Mouse (Mus musculus) forebrain, embryonic 13.5 days (tissue): ENCODE measurements at regions not wholly inside any gene's neighbourhood (a gene's known extent, or its start where the extent isn't known, plus 50 kb on each side); places are given as distances from the start of the nearest gene placed in this dataset.
"Not testable (repeated sequence)": the region's sequence is repeated elsewhere in the genome, so short reads cannot be mapped to it uniquely, and the experiment has no call there.

Source experiments
- ATAC-seq: fragments of 200-750 bp; cut with Nextera tagmentation; 2 replicates; pipeline ENCODE4 v1.8.0; 2017
- H3K27ac ChIP-seq: fragments of 300-500 bp; sonication (generic); 2 replicates; pipeline ENCODE4 v1.5.1; 2015; ENCODE audit warnings: inconsistent platforms, mild to moderate bottlenecking, moderate library complexity
- H3K27me3 ChIP-seq: fragments of 300-500 bp; sonication (generic); 2 replicates; pipeline ENCODE4 v1.6.1; 2015; ENCODE audit warnings: mild to moderate bottlenecking, inconsistent platforms
- H3K36me3 ChIP-seq: fragments of 300-500 bp; sonication (generic); 2 replicates; pipeline ENCODE4 v1.6.1; 2015; ENCODE audit warnings: mild to moderate bottlenecking, inconsistent platforms; ENCODE audit not compliant: poor library complexity, severe bottlenecking
- H3K4me1 ChIP-seq: fragments of 300-500 bp; sonication (generic); 2 replicates; pipeline ENCODE4 v1.6.1; 2015; ENCODE audit warnings: inconsistent platforms
- H3K4me2 ChIP-seq: fragments of 300-500 bp; sonication (generic); 2 replicates; pipeline ENCODE4 v1.6.1; 2015; ENCODE audit warnings: inconsistent platforms, mild to moderate bottlenecking, moderate library complexity
- H3K4me3 ChIP-seq: fragments of 300-500 bp; sonication (generic); 2 replicates; pipeline ENCODE4 v1.5.1; 2015; ENCODE audit warnings: mild to moderate bottlenecking, inconsistent platforms
- H3K9ac ChIP-seq: fragments of 300-500 bp; sonication (generic); 2 replicates; pipeline ENCODE4 v1.6.1; 2015; ENCODE audit warnings: mild to moderate bottlenecking, inconsistent platforms
- H3K9me3 ChIP-seq: fragments of 300-500 bp; sonication (generic); replicated peaks from 2 replicates; pipeline ENCODE4 v1.6.1; 2016; ENCODE audit warnings: inconsistent platforms
- WGBS: fragments of 180-500 bp; shearing (Covaris S2); methylation state at CpG from one replicate; pipeline ENCODE4 v1.1.7; 2015; 5-methylcytosine and 5-hydroxymethylcytosine counted together

- no peak overlapping the region for H3K9ac ChIP-seq
- no peak for ATAC-seq
- no peaks in the 10 kb centered on the region for H3K36me3 ChIP-seq
- H3K4me1 ChIP-seq: no peaks in the 10 kb centered on the region
- H3K4me2 ChIP-seq: no peak overlapping the region
- 79% methylated on average over 3 of the region's 3 CpGs for WGBS
- no peaks in the 10 kb centered on the region for H3K9me3 ChIP-seq
- H3K27ac ChIP-seq: no peak overlapping the region
- H3K27me3 ChIP-seq: no peaks in the 10 kb centered on the region
- H3K4me3 ChIP-seq: no peak overlapping the region
These were observed 274.7 kb upstream of the Maf start for GRCm38 (mm10) chr8:115982326-115982725.

- Histone ChIP-seq H3K4me2 (no peak overlapping the region), H3K27ac (no peak overlapping the region), H3K4me1 (no peaks in the 10 kb centered on the region), H3K36me3 (no peaks in the 10 kb centered on the region), H3K9me3 (no peaks in the 10 kb centered on the region), H3K27me3 (no peaks in the 10 kb centered on the region), H3K9ac (no peak overlapping the region), H3K4me3 (no peak overlapping the region)
- 81% methylated on average over 7 of the region's 7 CpGs for WGBS
- no peak for ATAC-seq
These were observed 273.8 kb upstream of the Maf start for GRCm38 (mm10) chr8:115981426-115981825.

GRCm38 (mm10) chr8:115980616-115981015 lies 273.0 kb upstream of the Maf start:
- Histone ChIP-seq H3K4me2 (no peak overlapping the region), H3K4me3 (no peak overlapping the region), H3K27ac (no peak overlapping the region), H3K36me3 (no peaks in the 10 kb centered on the region), H3K9me3 (no peaks in the 10 kb centered on the region), H3K4me1 (no peaks in the 10 kb centered on the region), H3K27me3 (no peaks in the 10 kb centered on the region), H3K9ac (no peak overlapping the region)
- 92% methylated on average over 3 of the region's 3 CpGs for WGBS
- no peak for ATAC-seq

- no peaks in the 10 kb centered on the region for H3K9me3 ChIP-seq
- no peaks in the 10 kb centered on the region for H3K4me1 ChIP-seq
- no peak for ATAC-seq
- H3K4me3 ChIP-seq: no peak overlapping the region
- H3K27ac ChIP-seq: no peak overlapping the region
- 56% methylated on average over 4 of the region's 4 CpGs for WGBS
- no peaks in the 10 kb centered on the region for H3K27me3 ChIP-seq
- no peak overlapping the region for H3K4me2 ChIP-seq
- H3K36me3 ChIP-seq: no peaks in the 10 kb centered on the region
- no peak overlapping the region for H3K9ac ChIP-seq
These were observed 269.6 kb upstream of the Maf start for GRCm38 (mm10) chr8:115977152-115977551.

DNA sequence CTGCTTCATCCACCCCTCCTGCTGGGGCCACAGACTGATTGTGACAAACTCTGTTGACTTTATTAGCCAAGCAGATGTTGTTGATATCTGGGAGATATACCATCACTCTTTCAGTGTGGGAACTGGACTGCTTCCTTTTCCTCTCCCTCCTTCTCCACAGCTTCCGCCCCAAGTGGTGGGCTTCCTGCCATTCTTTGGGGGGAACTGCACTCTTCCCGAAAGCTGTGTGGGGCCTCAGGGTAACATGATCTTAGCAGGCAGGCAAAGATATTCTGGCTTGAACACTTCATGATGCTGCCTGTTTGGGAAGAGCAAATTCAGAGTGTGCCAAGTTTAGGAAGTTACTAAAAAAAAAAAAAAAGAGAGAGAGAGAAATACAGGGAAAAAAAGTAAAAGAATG lies 267.1 kb upstream of the Maf start:
- Histone ChIP-seq H3K36me3 (no peaks in the 10 kb centered on the region), H3K27ac (no peak overlapping the region), H3K9ac (no peak overlapping the region), H3K4me1 (no peaks in the 10 kb centered on the region), H3K4me2 (no peak overlapping the region), H3K9me3 (no peaks in the 10 kb centered on the region), H3K27me3 (no peaks in the 10 kb centered on the region), H3K4me3 (no peak overlapping the region)
- 67% methylated on average over 2 of the region's 2 CpGs for WGBS
- ATAC-seq: no peak

- not testable (repeated sequence) for ATAC-seq, H3K4me2 ChIP-seq, H3K27me3 ChIP-seq, H3K4me3 ChIP-seq, H3K9me3 ChIP-seq, H3K36me3 ChIP-seq, H3K9ac ChIP-seq, H3K27ac ChIP-seq, H3K4me1 ChIP-seq
- 85% methylated on average over 2 of the region's 2 CpGs for WGBS
These were observed 263.8 kb upstream of the Maf start for GRCm38 (mm10) chr8:115971351-115971750.

DNA sequence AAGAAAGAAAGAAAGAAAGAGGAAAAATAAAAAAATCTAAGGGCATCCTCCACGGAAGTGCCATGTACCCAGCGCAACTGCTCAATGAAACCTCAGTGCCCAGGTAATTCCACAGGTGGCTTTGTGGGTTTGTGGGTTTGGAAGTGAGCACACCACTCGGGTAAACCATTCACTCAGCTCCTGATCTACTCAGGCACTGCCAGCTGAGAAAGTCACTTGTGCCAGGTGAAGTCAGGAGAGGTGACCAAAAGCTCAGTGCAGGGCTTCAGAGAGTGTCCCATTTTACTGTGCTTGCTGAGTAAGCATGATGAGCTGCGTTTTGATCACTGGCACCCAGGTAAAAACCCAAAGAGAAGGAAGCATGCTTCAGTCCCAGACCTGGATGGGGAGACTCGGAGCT lies 260.5 kb upstream of the Maf start:
- ATAC-seq: no peak
- Histone ChIP-seq H3K9ac (no peak overlapping the region), H3K4me2 (no peak overlapping the region), H3K4me3 (no peak overlapping the region), H3K27ac (no peak overlapping the region), H3K9me3 (no peaks in the 10 kb centered on the region), H3K4me1 (no peaks in the 10 kb centered on the region), H3K27me3 (no peaks in the 10 kb centered on the region), H3K36me3 (no peaks in the 10 kb centered on the region)
- WGBS: 87% methylated on average over 5 of the region's 5 CpGs

- WGBS: 86% methylated on average over 7 of the region's 7 CpGs
- no peaks in the 10 kb centered on the region for H3K9me3 ChIP-seq
- ATAC-seq: no peak
- H3K4me2 ChIP-seq: no peak overlapping the region
- no peak overlapping the region for H3K4me3 ChIP-seq
- no peaks in the 10 kb centered on the region for H3K36me3 ChIP-seq
- no peaks in the 10 kb centered on the region for H3K4me1 ChIP-seq
- no peaks in the 10 kb centered on the region for H3K27me3 ChIP-seq
- no peak overlapping the region for H3K9ac ChIP-seq
- no peak overlapping the region for H3K27ac ChIP-seq
These were observed 258.4 kb upstream of the Maf start for GRCm38 (mm10) chr8:115965981-115966380.

DNA sequence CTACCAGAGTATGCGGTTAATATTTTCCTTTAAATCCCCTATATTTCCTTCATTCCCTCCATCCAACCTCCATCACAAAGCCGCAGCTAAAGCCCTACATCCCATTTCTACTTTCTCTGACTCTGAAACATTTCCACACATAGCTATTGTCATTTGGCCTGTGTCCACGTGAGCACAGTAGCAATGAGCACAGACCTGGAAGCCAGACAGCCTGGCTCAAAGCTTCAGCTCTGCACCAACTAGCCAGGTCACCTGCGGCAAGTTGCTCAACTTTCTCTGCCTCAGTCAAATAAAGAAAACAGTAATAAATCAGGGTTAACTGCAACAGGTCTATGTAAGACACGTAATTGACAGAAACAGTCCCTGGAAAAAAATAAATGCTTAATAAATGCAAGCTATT lies 247.8 kb upstream of the Maf start:
- no peaks in the 10 kb centered on the region for H3K4me1 ChIP-seq
- no peak overlapping the region for H3K9ac ChIP-seq
- H3K9me3 ChIP-seq: no peaks in the 10 kb centered on the region
- H3K36me3 ChIP-seq: no peaks in the 10 kb centered on the region
- H3K27me3 ChIP-seq: no peaks in the 10 kb centered on the region
- no peak for ATAC-seq
- WGBS: 91% methylated on average over 5 of the region's 5 CpGs
- no peak overlapping the region for H3K4me3 ChIP-seq
- no peak overlapping the region for H3K4me2 ChIP-seq
- no peak overlapping the region for H3K27ac ChIP-seq

GRCm38 (mm10) chr8:115953783-115954470 lies 246.3 kb upstream of the Maf start:
- H3K4me2 ChIP-seq: no peak overlapping the region
- no peak for ATAC-seq

GRCm38 (mm10) chr8:115952496-115952895 lies 244.9 kb upstream of the Maf start:
- 95% methylated on average over 1 of the region's 1 CpGs for WGBS
- H3K36me3 ChIP-seq: no peaks in the 10 kb centered on the region
- H3K9ac ChIP-seq: no peak overlapping the region
- H3K4me2 ChIP-seq: no peak overlapping the region
- H3K4me3 ChIP-seq: no peak overlapping the region
- H3K9me3 ChIP-seq: no peaks in the 10 kb centered on the region
- ATAC-seq: no peak
- no peaks in the 10 kb centered on the region for H3K27me3 ChIP-seq
- no peak overlapping the region for H3K27ac ChIP-seq
- no peaks in the 10 kb centered on the region for H3K4me1 ChIP-seq

More at GRCm38 (mm10) chr8:115953783-115954470, 246.3 kb upstream of the Maf start:
- Histone ChIP-seq H3K9ac (no peak overlapping the region), H3K27ac (no peak overlapping the region), H3K4me1 (no peaks in the 10 kb centered on the region), H3K27me3 (no peaks in the 10 kb centered on the region), H3K36me3 (no peaks in the 10 kb centered on the region), H3K4me3 (no peak overlapping the region), H3K9me3 (no peaks in the 10 kb centered on the region)
- WGBS: 90% methylated on average over 7 of the region's 7 CpGs

GRCm38 (mm10) chr8:115948916-115949315 lies 241.3 kb upstream of the Maf start:
- no peak overlapping the region for H3K9ac ChIP-seq
- no peak overlapping the region for H3K27ac ChIP-seq
- WGBS: 87% methylated on average over 2 of the region's 2 CpGs
- H3K9me3 ChIP-seq: no peaks in the 10 kb centered on the region
- H3K36me3 ChIP-seq: no peaks in the 10 kb centered on the region
- ATAC-seq: no peak
- no peak overlapping the region for H3K4me3 ChIP-seq
- H3K4me2 ChIP-seq: no peak overlapping the region
- no peaks in the 10 kb centered on the region for H3K27me3 ChIP-seq
- H3K4me1 ChIP-seq: no peaks in the 10 kb centered on the region

DNA sequence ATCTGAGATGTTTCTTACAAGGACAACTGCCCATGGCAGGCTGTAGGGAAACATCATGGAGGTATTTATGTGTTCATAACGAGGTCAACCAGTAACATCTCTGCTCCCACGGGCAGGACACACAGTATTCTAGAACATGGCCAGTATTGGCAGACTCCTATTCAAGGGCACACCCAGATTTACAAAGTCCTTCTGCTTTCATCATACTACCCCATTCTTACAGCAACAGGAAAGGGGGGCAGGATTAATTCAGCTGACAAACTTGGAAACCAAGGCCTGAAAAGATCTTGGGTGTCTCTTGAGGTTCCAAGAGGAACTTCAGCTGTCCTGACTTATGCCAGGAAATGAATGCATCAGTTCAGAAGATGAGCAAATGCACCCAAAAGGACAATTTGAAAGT lies 240.4 kb upstream of the Maf start:
- Histone ChIP-seq H3K9me3 (no peaks in the 10 kb centered on the region), H3K4me2 (no peak overlapping the region), H3K4me1 (peaks cover 7% of the 10 kb centered on the region), H3K27me3 (no peaks in the 10 kb centered on the region), H3K4me3 (no peak overlapping the region), H3K27ac (no peak overlapping the region), H3K9ac (no peak overlapping the region), H3K36me3 (no peaks in the 10 kb centered on the region)
- no peak for ATAC-seq
- WGBS: 81% methylated on average over 2 of the region's 2 CpGs
